In genomic region chr11:101192646-101193045, GRCm38 (mm10) we compare ENCODE assay signal across 11 mouse cellular contexts. TPM values are rescaled to one million over a fixed set of nuclear protein-coding genes. Genes with fewer than 3 reads are reported as not detected.
"Had no signal": no experiment of that assay in that cellular context is flagged by ENCODE, and none has a peak within 500 bp of the region (broad histone marks: within the 10 kb centered on the region; RNA-seq: fewer than 3 reads in every experiment).

No protein-coding gene starts in this region.

- DNase-seq: kidney, adult 9 months; kidney, postnatal 10 days; kidney, postnatal 4 days; lung, embryonic 14.5 days; lung, postnatal 10 days; thymus, adult 2 months; thymus, postnatal 25 days had no signal

RNA-seq across cellular contexts. Expression of gene Ccr10, which starts 17.4 kb away (rescaled TPM):
- total RNA-seq: liver, adult 2 months; neutrophil, adult 5-6 weeks had no signal

RNA-seq across cellular contexts. Expression of gene Cntnap1, which starts 22.3 kb away (rescaled TPM):
- total RNA-seq: neutrophil, adult 5-6 weeks had no signal

RNA-seq across cellular contexts. Expression of gene Tubg2, which starts 36.9 kb away (rescaled TPM):
- total RNA-seq: liver, adult 2 months; megakaryocyte, adult 5-6 weeks; monocyte, adult 5-6 weeks had no signal
